In the genomic region with DNA sequence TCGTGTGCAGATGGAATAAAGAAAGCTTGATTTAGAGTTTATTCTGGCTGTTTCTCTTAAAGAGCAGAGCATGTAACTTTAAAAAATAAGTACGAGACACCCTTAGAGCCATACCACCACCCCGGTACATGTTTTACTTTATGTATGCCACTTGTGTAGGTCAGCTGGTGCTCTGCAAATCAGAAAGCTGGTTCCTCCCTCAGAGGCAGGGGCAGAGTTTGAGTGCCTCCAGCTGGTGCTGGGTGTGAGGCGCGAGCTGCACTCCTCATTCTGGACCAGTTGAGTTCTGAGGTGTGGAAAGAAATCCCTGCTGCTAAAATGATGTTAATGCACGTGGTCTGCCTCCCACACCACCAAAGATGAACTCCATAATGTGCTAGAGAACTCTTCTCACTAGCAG, we compare ENCODE assay signal across 17 mouse cellular contexts. TPM values are rescaled to one million over a fixed set of nuclear protein-coding genes. Genes with fewer than 3 reads are reported as not detected.
DNase-seq lines count a peak whose midpoint lies in the region; ATAC-seq lines count a peak whose summit lies in the region.
"Had no signal": no experiment of that assay in that cellular context is flagged by ENCODE, and none has a peak within 500 bp of the region (broad histone marks: within the 10 kb centered on the region; RNA-seq: fewer than 3 reads in every experiment).

No protein-coding gene starts in this region.

- 0 out of 2 replicates have a peak, but pooled peaks cover 4% of the 10 kb centered on the region for H3K4me1 ChIP-seq in forebrain, embryonic 14.5 days (ENCODE audit: control insufficient read depth, insufficient read depth, low read length)
- H3K4me1 ChIP-seq in forebrain, embryonic 16.5 days (replicated peaks; ENCODE audit: control insufficient read depth, insufficient read depth, low read length) = peaks cover 3% of the 10 kb centered on the region; the same call in 1 of the 2 replicates
- H3K4me1 ChIP-seq in kidney, embryonic 15.5 days = peaks cover 9% of the 10 kb centered on the region
- H3K4me1 ChIP-seq in kidney, embryonic 14.5 days (ENCODE audit: control insufficient read depth, insufficient read depth, low read length) = 0 out of 2 replicates have a peak, but pooled peaks cover 3% of the 10 kb centered on the region

- H3K9me3 ChIP-seq in forebrain, embryonic 14.5 days (replicated peaks; ENCODE audit: control insufficient read depth, low read length) = no peaks in the 10 kb centered on the region
- no peaks in the 10 kb centered on the region for H3K9me3 ChIP-seq in forebrain, embryonic 16.5 days (ENCODE audit: control insufficient read depth, low read length)
- H3K9me3 ChIP-seq in kidney, embryonic 15.5 days (replicated peaks) = no peaks in the 10 kb centered on the region
- no peaks in the 10 kb centered on the region for H3K9me3 ChIP-seq in kidney, embryonic 14.5 days (ENCODE audit: control insufficient read depth, low read length)
- H3K9me3 ChIP-seq: midbrain, embryonic 12.5 days had no signal

- no peaks in the 10 kb centered on the region for H3K36me3 ChIP-seq in forebrain, embryonic 14.5 days (ENCODE audit: control insufficient read depth, insufficient read depth, low read length)
- no peaks in the 10 kb centered on the region for H3K36me3 ChIP-seq in forebrain, embryonic 16.5 days (ENCODE audit: control insufficient read depth, insufficient read depth)
- H3K36me3 ChIP-seq in kidney, embryonic 15.5 days = peaks cover 12% of the 10 kb centered on the region
- peaks cover 3% of the 10 kb centered on the region; the same call in 1 of the 2 replicates for H3K36me3 ChIP-seq in kidney, embryonic 14.5 days (ENCODE audit: control insufficient read depth, insufficient read depth, low read length)

- WGBS in forebrain, embryonic 14.5 days = 46% methylated on average over 6 of the region's 6 CpGs
- WGBS in forebrain, embryonic 16.5 days = 37% methylated on average over 6 of the region's 6 CpGs
- 52% methylated on average over 6 of the region's 6 CpGs for WGBS in kidney, embryonic 15.5 days
- 57% methylated on average over 6 of the region's 6 CpGs for WGBS in kidney, embryonic 14.5 days

- no peak overlapping the region for H3K27ac ChIP-seq in forebrain, embryonic 14.5 days (ENCODE audit: low read depth, low read length)
- H3K27ac ChIP-seq in forebrain, embryonic 16.5 days (ENCODE audit: low read length) = no peak overlapping the region
- no peak overlapping the region for H3K27ac ChIP-seq in kidney, embryonic 15.5 days
- no peak overlapping the region for H3K27ac ChIP-seq in kidney, embryonic 14.5 days (ENCODE audit: low read depth, low read length)
- H3K27ac ChIP-seq: heart, adult 2 months; midbrain, embryonic 12.5 days had no signal

- no peak for DNase-seq in forebrain, embryonic 14.5 days (ENCODE audit: low spot score)
- peak; percentile 30 for DNase-seq in retina, embryonic 14.5 days (ENCODE audit: low spot score)
- DNase-seq in retina, postnatal 1 day = no peak
- DNase-seq in urinary bladder, adult 18-20 months (ENCODE audit: low spot score in 2 of 2) = no peak
- DNase-seq in gastrocnemius, postnatal 10 days = no peak
- DNase-seq: adrenal gland, adult 8-10 months; B cell, adult 2 months; cerebellum, postnatal 25 days; heart, adult 2 months; kidney, adult 8-10 months; liver; lung, postnatal 14 days; right cerebral cortex, adult 18-20 months had no signal

- H3K27me3 ChIP-seq in forebrain, embryonic 14.5 days (replicated peaks; ENCODE audit: control insufficient read depth, insufficient read depth, low read length) = no peaks in the 10 kb centered on the region
- H3K27me3 ChIP-seq in forebrain, embryonic 16.5 days (replicated peaks; ENCODE audit: control insufficient read depth, insufficient read depth, low read length) = no peaks in the 10 kb centered on the region
- no peaks in the 10 kb centered on the region for H3K27me3 ChIP-seq in kidney, embryonic 15.5 days
- H3K27me3 ChIP-seq in kidney, embryonic 14.5 days (ENCODE audit: control insufficient read depth, insufficient read depth, low read length) = no peaks in the 10 kb centered on the region
- H3K27me3 ChIP-seq: midbrain, embryonic 12.5 days had no signal

- no peak overlapping the region for H3K9ac ChIP-seq in forebrain, embryonic 14.5 days (ENCODE audit: low read length)
- H3K9ac ChIP-seq in forebrain, embryonic 16.5 days (replicated peaks; ENCODE audit: low read depth, low read length) = no peak overlapping the region
- H3K9ac ChIP-seq in kidney, embryonic 15.5 days = no peak overlapping the region
- H3K9ac ChIP-seq in kidney, embryonic 14.5 days (ENCODE audit: low read depth, low read length) = no peak overlapping the region
- H3K9ac ChIP-seq: midbrain, embryonic 12.5 days had no signal

- peak; percentile 34; the same call in 1 of the 2 replicates for ATAC-seq in forebrain, embryonic 14.5 days
- no peak for ATAC-seq in forebrain, embryonic 16.5 days
- 0 out of 2 replicates have a peak, but pooled peaks have one; percentile 52 for ATAC-seq in kidney, embryonic 15.5 days (replicated peaks; ENCODE audit: low FRiP score)
- ATAC-seq in kidney, embryonic 14.5 days (ENCODE audit: low FRiP score, low TSS enrichment) = no peak

- H3K4me2 ChIP-seq in forebrain, embryonic 14.5 days (ENCODE audit: low read length) = no peak overlapping the region
- no peak overlapping the region for H3K4me2 ChIP-seq in forebrain, embryonic 16.5 days (ENCODE audit: low read length)
- H3K4me2 ChIP-seq in kidney, embryonic 15.5 days = no peak overlapping the region
- no peak overlapping the region for H3K4me2 ChIP-seq in kidney, embryonic 14.5 days (replicated peaks; ENCODE audit: low read depth, low read length)

- no peak overlapping the region for H3K4me3 ChIP-seq in forebrain, embryonic 14.5 days (ENCODE audit: low read depth, low read length)
- no peak overlapping the region for H3K4me3 ChIP-seq in forebrain, embryonic 16.5 days (replicated peaks; ENCODE audit: low read length)
- H3K4me3 ChIP-seq in kidney, embryonic 15.5 days (replicated peaks) = no peak overlapping the region
- H3K4me3 ChIP-seq in kidney, embryonic 14.5 days (ENCODE audit: low read length) = no peak overlapping the region
- H3K4me3 ChIP-seq: heart, adult 2 months; midbrain, embryonic 12.5 days had no signal

RNA-seq across cellular contexts. Expression of a gene that starts 53.8 kb away (rescaled TPM):
- 39.5 and 41.2 TPM in 2 replicates for polyA plus RNA-seq in forebrain, embryonic 14.5 days (2014; fragmentation: Nextera tagmentation; extraction: Ambion mirVana)
- 44.7 and 49.2 TPM in 2 replicates for polyA plus RNA-seq in forebrain, embryonic 16.5 days (2015; fragmentation: Nextera tagmentation; extraction: Ambion mirVana)
- polyA plus RNA-seq in kidney, embryonic 15.5 days (2015; fragmentation: Nextera tagmentation; extraction: Ambion mirVana) = 78.7 and 94.8 TPM in 2 replicates
- 61.9 and 63.6 TPM in 2 replicates for polyA plus RNA-seq in kidney, embryonic 14.5 days (2014; fragmentation: Nextera tagmentation; extraction: Ambion mirVana)
- 10 to 100 TPM; 78.3 to 89.9 TPM for total RNA-seq in gastrocnemius, postnatal 10 days (2021)

Comparison
In these comparisons a context has a peak if more than half of its experiments do, and no peak if none do; other contexts are left out.
1. ATAC-seq: peak in forebrain, embryonic 14.5 days (single experiment) and kidney, embryonic 15.5 days (single experiment); none in forebrain, embryonic 16.5 days (single experiment) and kidney, embryonic 14.5 days (single experiment).